Mouse (Mus musculus): ENCODE measurements around the gene Dab1. TPM values are rescaled to one million over a fixed set of nuclear protein-coding genes. Genes with fewer than 3 reads are reported as not detected.

The Dab1 gene
- polyA plus RNA-seq, 1 experiment, result 10.4 TPM

DNA sequence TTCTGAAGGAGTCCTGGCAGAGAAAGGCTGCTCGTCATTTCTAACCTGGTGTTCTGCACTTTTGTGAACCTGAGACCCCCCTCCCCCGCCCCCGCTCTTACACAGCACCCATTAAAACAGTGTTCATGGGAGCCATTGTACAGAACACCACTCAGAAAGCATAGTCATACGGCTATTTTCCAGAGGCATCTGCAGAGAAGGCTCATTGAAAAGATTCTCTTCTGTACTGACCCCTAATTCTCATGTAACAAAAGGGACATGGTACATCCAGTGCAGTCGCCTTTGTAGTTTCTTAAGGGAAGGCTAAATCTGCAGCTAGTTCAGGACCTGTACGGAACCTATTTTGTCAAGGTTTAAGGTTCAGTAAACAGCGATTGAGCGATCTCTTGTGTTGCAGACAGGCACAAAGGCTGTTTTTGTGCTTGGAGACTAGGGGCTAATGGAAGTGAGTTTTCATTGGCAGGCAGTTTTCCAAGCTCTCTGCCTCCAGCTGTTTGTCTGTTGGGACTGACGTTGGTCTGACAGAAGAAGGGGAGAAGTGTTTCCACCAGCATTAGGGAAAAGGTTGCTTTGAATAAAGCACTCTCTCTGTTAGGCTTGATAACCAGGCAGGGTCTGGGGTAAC, 780.1 kb downstream of the Dab1 start:
- DNase-seq (ENCODE audit: low read depth, low spot score), result no peak
- 69% methylated on average over 9 of the region's 9 CpGs for WGBS

DNA sequence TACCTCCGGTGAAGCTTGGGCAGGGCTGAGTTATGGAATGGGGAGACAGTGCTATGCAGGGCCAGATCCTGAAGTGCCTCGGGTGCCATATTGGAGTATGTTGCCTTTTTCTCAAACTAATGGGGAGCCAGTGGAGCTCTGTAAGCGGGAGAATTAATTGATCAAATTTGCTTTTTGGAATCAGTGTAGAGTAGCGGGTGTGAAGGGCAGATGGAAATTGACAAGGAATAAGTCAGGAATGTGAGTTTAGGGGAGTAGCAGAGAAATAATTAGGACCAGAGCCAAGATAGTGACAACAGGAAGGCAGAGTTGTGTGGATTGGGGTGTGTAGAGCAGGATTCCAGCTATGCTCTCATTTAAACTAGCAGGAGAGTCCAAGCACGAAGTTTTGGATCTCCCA, 784.9 kb downstream of the Dab1 start:
- 89% methylated on average over 5 of the region's 5 CpGs for WGBS
- no peak for DNase-seq (ENCODE audit: low read depth, low spot score)

DNA sequence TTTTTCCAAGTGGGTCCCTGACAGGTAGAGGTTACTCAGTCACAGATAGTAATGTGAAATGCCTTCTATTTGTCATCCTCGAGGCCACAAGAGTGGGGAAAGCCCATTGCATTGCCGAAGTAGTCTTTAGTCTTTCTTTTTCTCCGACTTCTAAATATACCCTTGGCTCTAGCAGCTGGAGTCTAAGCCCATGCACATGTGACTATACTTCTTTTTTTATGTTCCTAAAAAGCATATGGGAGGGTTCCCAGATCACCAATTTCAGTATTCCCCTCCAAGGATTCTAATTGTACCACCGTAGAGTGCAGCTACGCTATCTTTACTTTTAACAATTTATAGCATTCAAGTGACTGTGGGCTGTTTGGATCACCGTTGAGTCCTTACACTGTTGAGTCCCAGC, 791.8 kb downstream of the Dab1 start:
- no peak for DNase-seq (ENCODE audit: low read depth, low spot score)
- 74% methylated on average over 6 of the region's 6 CpGs for WGBS

DNA sequence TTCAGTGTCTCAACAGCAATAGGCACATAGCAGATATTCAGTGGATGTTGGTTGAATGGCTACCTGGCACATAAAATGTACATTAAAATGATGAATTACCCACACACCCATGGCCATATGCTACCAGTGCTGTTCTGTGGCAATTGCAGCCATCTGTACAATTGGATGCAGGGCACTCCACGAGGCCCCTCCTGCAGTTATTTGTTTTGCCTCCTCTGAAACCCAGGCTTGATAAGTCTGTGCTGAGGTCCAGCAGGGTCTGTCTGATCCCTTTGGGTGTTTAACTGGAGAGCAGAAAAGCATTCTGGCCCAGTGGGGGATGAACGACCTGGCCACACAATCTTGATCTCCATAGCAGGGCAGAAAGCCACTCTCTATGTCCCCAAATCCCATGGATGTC, 796.3 kb downstream of the Dab1 start:
- 51% methylated on average over 2 of the region's 2 CpGs for WGBS
- DNase-seq (ENCODE audit: low read depth, low spot score), result no peak

DNA sequence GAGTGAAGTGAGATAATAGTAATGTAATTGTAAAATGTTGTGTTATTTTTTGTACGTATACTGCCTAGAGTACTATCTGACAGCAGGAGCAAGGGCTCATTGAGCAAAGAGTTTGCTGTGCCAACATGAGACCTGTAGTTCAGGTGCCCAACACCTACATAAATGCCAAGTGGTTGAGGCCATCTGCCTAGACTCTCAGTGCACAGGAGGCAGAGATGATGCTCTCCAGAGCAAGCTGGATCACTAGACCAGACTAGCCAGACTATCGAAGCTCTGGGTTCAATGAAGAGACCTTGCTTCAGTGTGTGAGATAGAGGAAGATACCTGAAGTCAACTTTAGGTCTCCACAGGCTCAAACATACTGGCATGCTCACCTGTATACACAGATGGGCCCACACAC, 799.2 kb downstream of the Dab1 start:
- no peak for DNase-seq (ENCODE audit: low read depth, low spot score)
- 93% methylated on average over 2 of the region's 2 CpGs for WGBS

DNA sequence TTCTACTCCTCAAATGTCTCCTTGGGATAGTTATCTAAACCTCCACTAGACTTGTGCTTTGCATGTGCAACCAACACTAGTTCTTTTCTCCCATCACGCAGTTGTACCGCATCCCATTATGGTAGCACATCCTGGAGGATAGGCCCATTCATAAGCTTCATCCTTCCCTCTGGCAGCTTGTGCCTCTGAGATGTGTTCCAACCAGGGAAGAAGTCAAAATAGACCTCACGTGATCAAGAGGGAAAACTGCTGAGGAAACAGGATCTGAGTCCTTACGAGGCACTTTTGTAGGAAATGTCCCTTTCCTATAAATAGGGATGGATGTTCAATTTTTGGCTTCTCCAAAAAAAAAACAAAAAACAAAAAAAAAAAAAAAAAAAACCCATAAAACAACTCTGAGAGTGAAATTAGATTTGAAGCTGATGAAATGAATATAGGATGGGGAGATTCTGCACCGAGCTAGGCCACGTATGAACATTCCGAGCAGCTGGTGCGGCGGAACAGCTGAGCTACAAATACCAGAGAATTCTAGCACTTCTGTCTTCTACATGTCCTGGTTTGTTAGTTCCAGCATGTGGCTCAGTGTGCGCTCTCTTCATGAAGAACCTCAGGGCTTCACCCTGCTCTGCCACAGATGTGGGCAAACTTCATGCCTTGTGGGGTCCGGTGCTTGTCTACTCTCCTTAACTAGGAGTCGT, 802.0 kb downstream of the Dab1 start:
- DNase-seq (ENCODE audit: low read depth, low spot score), result no peak
- WGBS, result 94% methylated on average over 12 of the region's 12 CpGs

DNA sequence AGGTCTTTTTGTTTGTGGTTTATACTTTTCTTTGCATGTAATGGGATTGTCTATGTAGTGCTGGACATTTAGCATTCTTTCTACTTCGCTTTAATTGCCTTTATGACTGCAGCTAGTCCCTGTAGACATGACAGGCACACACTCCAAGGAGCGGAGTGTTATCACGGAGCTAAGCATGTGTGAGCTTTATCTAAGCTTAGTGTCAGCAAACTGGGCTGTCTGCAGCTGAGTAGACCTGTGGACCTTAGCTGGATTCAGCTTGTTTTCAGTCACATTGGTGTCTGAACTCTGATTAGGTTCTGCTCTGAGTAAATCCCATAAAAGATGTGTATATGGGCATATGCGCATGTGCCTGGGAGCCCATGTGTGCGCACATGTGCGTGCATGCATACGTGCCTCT, 810.0 kb downstream of the Dab1 start:
- no peak for DNase-seq (ENCODE audit: low read depth, low spot score)
- WGBS, result 87% methylated on average over 7 of the region's 7 CpGs

DNA sequence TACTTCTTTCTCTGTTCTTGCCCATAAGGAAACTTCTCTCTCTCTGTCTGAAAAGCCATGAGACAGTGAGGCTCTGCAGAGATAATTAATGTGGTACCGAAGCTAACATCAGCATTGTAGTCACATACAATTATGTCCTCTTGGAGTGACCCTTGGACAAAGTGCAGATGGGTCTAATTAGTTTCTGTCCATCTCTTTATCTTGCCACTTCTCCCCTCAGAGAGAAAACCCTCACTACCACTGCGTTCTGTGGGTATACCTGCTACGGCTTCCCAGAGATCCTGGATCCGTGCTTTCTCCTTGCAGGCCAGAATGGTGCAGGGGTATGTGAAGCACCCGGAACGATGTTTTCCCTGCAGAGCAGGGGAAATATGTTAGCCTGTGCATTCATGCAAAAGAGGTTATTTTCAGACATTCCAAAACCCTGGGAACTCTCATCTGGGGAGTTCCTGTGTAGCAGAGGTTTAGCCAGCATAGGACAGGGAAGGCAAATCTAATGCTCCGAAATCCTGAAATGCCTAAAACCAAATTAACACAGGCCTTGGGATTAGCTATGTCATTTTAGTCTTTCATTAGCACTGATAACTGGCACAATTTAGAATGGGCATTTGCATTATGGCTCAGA, 812.2 kb downstream of the Dab1 start:
- DNase-seq (ENCODE audit: low read depth, low spot score), result no peak
- 85% methylated on average over 7 of the region's 7 CpGs for WGBS

DNA sequence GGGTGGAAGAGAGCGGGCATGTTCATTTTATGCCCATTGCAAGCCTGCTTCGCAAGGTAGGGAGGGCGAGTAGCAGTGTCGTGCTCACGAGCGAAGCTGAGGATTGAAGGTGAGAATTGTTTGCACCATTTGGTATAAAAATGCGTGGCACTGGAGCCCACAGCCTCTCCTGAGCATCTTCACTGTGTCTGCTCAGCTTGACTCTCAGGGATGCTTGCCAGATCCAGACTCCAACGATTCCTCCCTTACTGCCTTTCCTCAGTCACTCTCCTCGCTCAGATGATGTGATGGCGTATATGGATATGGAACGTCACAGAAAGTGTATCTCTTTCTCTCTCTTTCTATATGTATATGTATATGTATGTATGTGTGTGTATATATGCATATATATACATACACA, 813.0 kb downstream of the Dab1 start:
- 88% methylated on average over 11 of the region's 11 CpGs for WGBS
- no peak for DNase-seq (ENCODE audit: low read depth, low spot score)

DNA sequence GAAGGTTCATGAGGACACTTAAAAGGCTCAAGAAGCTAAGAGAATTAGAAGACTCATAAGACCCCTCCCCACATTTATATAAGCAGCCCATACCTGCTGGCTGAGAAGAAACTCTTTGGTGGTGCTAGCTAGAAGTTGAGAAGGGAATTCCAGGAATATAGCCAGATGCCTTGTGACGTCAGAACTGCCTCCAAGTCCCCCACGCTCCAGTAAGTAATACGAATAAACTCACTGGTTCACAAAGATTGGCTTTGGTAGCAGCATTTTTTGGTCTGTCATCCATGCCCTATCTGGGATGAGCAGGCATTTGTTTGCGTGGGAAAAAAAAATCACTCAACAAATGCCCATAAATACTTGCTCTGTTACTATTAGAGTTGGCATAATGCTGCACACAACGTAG, 816.6 kb downstream of the Dab1 start:
- no peak for DNase-seq (ENCODE audit: low read depth, low spot score)

DNA sequence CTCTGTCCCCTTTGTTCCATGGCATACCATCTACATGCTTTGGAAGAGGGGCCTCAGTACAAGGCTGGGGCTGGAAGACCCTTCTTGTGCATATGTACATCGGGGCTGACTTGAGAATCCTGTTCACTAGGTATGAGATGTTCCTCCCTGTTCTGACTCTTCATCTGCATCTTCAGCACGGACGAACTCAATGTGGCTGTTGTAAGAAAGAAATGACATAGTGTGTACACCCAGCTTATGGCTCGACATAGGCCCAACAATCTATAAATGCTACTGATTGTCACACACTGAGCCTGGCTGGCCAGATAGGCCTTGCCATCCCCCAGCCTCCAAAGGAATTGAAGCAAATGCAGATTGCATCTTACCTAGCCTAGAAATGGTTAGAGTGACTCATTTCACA, 817.3 kb downstream of the Dab1 start:
- no peak for DNase-seq (ENCODE audit: low read depth, low spot score)
- WGBS, result 91% methylated on average over 4 of the region's 4 CpGs

More for the DNA sequence above, 816.6 kb downstream of the Dab1 start:
- WGBS, result 87% methylated on average over 5 of the region's 5 CpGs

DNA sequence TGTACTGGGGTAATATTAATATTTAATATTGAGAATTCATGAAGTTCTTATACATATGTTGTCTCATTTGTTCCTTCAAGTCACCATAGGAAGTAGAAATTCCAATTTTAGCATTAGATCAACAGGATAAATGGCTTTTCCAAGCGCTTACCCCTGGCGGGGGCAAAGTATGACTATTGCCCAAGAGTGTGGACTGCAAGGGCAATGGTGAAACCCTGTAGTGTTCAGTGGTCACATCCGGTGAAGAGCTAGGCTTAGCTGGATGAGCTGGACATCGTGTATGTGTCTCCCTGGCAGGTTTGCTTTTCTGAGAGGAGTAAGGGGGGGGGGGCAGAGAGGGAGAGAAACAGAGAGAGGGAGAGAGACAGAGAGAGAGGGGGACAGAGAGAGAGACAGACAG, 819.6 kb downstream of the Dab1 start:
- no peak for DNase-seq (ENCODE audit: low read depth, low spot score)
- WGBS, result 89% methylated on average over 4 of the region's 4 CpGs

DNA sequence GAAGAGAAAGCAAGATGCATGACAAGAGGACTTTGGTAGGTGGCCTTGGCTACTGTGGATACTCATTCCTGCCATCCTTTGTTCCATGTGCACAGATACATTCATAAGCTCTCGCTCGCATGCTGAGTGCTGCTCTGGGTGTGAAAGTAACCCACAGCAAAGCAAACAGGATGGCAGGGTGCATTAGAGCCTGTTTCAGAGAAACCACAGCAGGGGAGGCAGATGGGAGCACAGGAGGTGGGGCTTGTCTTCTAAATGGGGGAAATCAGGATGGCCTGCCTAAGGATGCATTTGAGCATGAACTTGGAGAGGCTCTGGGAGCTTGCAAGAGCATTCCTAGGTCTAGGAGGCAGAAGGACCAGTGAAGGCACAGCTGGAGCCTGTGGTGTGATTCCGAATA, 820.5 kb downstream of the Dab1 start:
- no peak for DNase-seq (ENCODE audit: low read depth, low spot score)
- 91% methylated on average over 3 of the region's 3 CpGs for WGBS

DNA sequence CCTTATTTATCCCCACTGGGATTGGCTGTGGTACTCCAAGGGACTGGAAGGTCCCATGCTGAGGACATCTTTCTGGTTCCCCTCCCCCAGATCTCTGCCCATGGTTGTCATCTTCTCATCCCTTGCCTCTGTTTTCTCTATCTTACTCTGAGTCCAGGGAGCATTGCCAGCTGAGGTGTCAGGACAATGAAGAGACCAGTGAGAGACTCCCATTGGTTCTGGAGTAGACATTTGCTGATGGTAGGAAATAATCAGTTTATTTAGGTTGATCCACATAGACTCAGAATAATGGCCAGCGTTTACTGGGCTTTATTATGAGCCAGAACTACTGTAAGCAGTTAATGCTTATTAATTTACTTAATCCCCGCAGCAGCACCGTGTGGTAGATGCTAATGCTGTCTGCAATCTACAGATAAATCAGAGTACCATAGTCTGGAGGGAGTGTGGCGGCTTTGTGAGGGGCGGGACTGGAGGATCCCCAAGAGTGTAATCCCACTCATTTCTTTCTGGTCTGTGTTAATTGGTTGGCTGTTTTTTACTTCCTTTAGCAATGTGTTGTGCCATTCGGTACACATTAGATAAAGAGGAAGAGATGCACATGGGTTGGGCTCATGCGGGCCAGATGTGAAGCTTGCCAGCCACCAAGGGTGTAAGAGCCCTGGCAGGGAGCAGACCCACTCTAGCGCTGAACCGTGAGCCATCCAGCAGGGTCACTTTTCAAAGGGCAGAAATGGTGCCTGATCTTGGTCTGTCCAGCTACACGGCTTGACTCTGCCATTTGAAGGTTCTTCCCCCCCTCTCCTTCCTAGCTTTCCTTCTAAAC, 824.0 kb downstream of the Dab1 start:
- 66% methylated on average over 10 of the region's 10 CpGs for WGBS
- DNase-seq (ENCODE audit: low read depth, low spot score), result no peak

DNA sequence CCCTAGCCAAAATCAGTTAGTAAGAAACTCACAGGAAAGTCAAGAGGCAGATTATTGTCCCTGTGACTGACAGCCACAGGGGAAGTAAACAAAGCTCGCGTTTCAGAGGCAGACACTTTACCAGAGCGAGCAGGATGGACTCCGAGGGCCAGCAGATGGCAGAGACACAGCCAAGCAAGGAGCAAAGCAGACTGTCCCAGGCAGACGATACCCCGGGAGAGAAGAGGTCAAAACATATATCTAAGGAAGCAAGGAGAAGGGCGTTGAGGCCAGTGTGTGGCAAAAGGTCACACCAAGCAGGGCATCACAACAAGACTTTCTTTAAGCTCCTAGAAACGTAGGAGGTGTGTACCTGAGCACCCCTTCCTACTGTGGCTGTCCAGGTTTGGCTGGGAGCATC, 824.6 kb downstream of the Dab1 start:
- DNase-seq (ENCODE audit: low read depth, low spot score), result no peak
- 22% methylated on average over 8 of the region's 8 CpGs for WGBS

DNA sequence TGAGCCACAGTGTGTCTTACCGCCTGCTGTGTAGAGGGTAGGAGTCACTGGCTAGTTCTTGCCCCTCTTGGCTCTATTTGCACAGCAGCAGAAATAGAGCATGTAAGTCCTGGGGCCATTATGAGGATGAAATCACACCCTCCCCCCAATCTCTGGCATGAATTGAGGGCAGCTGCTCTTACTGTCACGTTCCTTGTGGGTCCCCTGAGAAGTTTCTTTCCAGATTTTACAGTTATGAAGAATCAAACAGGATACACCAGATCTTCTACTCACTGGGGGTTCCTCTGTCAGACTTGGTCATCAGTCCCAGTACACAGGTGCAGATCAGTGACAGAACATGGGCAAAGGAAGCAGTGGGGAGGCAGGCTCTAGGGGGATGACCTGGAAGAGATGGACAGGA, 825.8 kb downstream of the Dab1 start:
- DNase-seq (ENCODE audit: low read depth, low spot score), result no peak
- WGBS, result 58% methylated on average over 2 of the region's 2 CpGs

DNA sequence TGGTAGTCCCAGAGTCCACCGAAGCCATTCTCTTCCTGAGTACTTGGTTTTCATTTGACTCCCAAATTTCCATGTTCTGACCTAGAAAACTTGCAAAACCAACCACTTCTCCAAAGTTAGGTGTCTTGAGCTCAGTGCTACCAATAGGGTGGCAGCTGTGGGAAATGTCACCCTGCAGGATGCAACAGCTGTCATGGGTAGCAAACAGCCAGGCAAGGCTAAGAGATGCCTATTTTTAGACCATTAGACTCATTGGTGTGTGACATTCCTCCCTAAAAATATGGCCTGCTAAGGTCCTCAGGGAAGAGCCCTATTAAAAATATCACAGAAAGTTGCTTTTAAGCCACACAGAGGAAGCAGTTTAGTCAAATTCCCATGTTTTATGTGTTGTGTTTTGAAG, 829.0 kb downstream of the Dab1 start:
- 94% methylated on average over 1 of the region's 1 CpGs for WGBS
- DNase-seq (ENCODE audit: low read depth, low spot score), result no peak

DNA sequence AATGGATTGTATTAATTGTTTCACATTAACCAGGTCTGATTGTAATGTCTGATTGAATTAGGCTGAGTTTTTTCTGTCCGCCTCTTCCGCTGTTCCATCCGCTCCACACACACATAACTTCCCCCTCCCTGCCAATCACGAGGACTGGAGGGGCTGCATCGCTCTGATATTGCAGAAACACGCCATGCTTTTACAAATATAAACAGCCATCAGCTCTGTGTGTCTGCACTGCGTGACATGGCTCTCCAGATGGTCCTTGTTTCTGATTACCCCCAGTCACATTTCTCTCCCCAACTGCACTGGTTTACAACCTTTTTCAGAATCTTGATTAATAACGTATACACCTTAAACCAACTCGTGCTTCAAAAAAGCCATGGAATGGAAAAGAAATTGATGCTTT, 831.5 kb downstream of the Dab1 start:
- WGBS, result 75% methylated on average over 9 of the region's 9 CpGs
- DNase-seq (ENCODE audit: low read depth, low spot score), result no peak

DNA sequence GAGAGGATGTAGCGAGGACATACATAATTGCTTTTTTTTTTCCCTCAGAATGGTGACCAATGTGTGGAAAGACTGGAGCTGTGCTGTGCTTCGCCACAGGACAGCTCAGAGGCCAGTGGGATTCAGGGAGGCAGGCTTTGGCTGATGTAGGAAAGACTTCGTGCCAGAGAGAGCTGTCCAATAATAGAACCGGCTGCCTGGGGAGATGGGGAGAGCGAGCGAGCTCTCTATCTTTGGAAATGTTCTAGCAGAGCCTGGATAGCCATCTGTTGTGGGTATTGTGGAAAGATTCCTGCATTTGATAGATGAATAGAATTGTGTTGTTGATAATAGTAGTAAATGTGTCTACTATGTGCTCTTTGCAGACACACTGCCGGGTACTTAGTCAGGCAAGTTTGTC, 833.4 kb downstream of the Dab1 start:
- 66% methylated on average over 7 of the region's 7 CpGs for WGBS
- DNase-seq (ENCODE audit: low read depth, low spot score), result no peak

DNA sequence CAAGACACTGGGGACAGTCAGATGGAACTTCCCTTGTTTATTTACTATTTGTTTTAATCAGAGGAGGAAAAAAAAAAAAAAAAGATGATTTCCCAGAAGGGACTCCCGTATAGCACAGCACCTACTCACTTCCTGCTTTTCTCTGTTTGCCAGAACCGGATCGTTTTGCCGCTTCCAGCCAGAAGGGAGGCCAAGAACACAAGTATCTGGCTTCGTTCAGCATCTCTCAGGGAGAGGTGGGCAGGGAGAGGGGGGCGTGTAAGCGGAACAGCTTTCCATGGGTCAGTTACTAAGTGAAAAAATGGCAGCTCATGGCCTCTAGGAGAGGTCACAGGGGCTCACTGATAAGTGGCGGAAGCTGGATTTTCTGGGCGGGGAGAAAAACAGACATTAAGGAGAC, 836.0 kb downstream of the Dab1 start:
- 55% methylated on average over 9 of the region's 9 CpGs for WGBS
- DNase-seq (ENCODE audit: low read depth, low spot score), result no peak

DNA sequence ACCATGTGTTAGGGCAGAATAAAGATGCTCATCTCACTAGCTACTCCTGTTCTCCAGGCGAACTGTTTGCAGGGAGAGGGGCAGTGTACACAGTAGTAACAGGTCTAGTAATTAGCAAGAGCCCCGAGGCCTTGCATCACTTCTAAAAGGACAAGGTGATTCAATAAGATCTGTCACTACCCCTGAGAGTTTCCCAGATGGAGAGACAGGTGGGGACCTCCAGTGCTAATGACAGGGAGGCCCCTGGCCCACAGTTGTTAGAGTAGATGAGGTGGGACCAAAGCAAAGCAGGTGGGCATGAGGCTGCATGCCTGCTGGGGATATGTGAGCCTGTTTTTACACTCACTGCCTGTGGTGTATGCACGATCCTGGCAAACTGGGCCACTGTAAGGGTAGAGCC, 836.6 kb downstream of the Dab1 start:
- 66% methylated on average over 3 of the region's 3 CpGs for WGBS
- DNase-seq (ENCODE audit: low read depth, low spot score), result no peak
